ENCODE assay signal across 13 mouse cellular contexts in genomic region chr15:98181856-98182570, GRCm38 (mm10). TPM values are rescaled to one million over a fixed set of nuclear protein-coding genes. Genes with fewer than 3 reads are reported as not detected.
DNase-seq lines count a peak whose midpoint lies in the region; ATAC-seq and TF ChIP-seq lines count a peak whose summit lies in the region.
"Had no signal": no experiment of that assay in that cellular context is flagged by ENCODE, and none has a peak within 500 bp of the region (broad histone marks: within the 10 kb centered on the region; RNA-seq: fewer than 3 reads in every experiment).

No protein-coding gene starts in this region.

- TF ChIP-seq CTCF in forebrain, postnatal 0 days (IDR thresholded peaks at IDR 0.05; ENCODE audit: low read depth): no peak

- H3K4me3 ChIP-seq in heart, embryonic 14.5 days (ENCODE audit: control insufficient read depth in 1 of 2, insufficient read depth in 1 of 2, low read depth in 1 of 2, low read length in 2 of 2): peak overlapping the region in 1 of 2 experiments; percentile 46; a peak in 1 of 4 replicates
- no peak overlapping the region for H3K4me3 ChIP-seq in midbrain, embryonic 14.5 days (replicated peaks; ENCODE audit: low read depth, low read length)
- no peak overlapping the region for H3K4me3 ChIP-seq in midbrain, embryonic 11.5 days (ENCODE audit: low read depth, low read length)
- H3K4me3 ChIP-seq in forebrain, postnatal 0 days (ENCODE audit: low read depth, low read length): no peak overlapping the region
- H3K4me3 ChIP-seq in stomach, embryonic 16.5 days (replicated peaks; ENCODE audit: low read length): no peak overlapping the region

- peak overlapping the region in 1 of 2 experiments; percentile 94; a peak in 1 of 4 replicates for H3K27ac ChIP-seq in heart, embryonic 14.5 days (replicated peaks in 1 of 2; ENCODE audit: control insufficient read depth in 1 of 2, insufficient read depth in 1 of 2, low read depth in 2 of 2, low read length in 2 of 2)
- no peak overlapping the region for H3K27ac ChIP-seq in midbrain, embryonic 14.5 days (replicated peaks; ENCODE audit: low read depth, low read length)
- H3K27ac ChIP-seq in midbrain, embryonic 11.5 days (ENCODE audit: low read depth, low read length): no peak overlapping the region
- H3K27ac ChIP-seq in forebrain, postnatal 0 days (ENCODE audit: low read depth, low read length): no peak overlapping the region
- H3K27ac ChIP-seq in stomach, embryonic 16.5 days (ENCODE audit: low read length): no peak overlapping the region
- H3K27ac ChIP-seq: embryonic facial prominence, embryonic 12.5 days had no signal

- DNase-seq in heart, adult 8-10 months (ENCODE audit: low spot score): no peak
- DNase-seq in midbrain, embryonic 14.5 days: no peak
- no peak for DNase-seq in midbrain, embryonic 11.5 days (ENCODE audit: low spot score, missing footprints)
- DNase-seq in forebrain, postnatal 0 days: no peak
- no peak for DNase-seq in right cerebral cortex, postnatal 14 days

- no peaks in the 10 kb centered on the region for H3K27me3 ChIP-seq in heart, embryonic 14.5 days (ENCODE audit: control insufficient read depth, insufficient read depth, low read length)
- no peaks in the 10 kb centered on the region; the same call in 1 of the 2 replicates for H3K27me3 ChIP-seq in midbrain, embryonic 14.5 days (ENCODE audit: control insufficient read depth, insufficient read depth, low read length)
- no peaks in the 10 kb centered on the region for H3K27me3 ChIP-seq in midbrain, embryonic 11.5 days (ENCODE audit: control insufficient read depth, insufficient read depth, low read length)
- H3K27me3 ChIP-seq in forebrain, postnatal 0 days (ENCODE audit: insufficient read depth, low read length): no peaks in the 10 kb centered on the region
- no peaks in the 10 kb centered on the region for H3K27me3 ChIP-seq in stomach, embryonic 16.5 days (ENCODE audit: control insufficient read depth, insufficient read depth, low read length)

- H3K9ac ChIP-seq in heart, embryonic 14.5 days (ENCODE audit: low read length): peak overlapping the region; percentile 41
- no peak overlapping the region for H3K9ac ChIP-seq in midbrain, embryonic 14.5 days (replicated peaks; ENCODE audit: low read length)
- no peak overlapping the region for H3K9ac ChIP-seq in midbrain, embryonic 11.5 days (ENCODE audit: low read length)
- H3K9ac ChIP-seq in forebrain, postnatal 0 days: no peak overlapping the region
- no peak overlapping the region for H3K9ac ChIP-seq in stomach, embryonic 16.5 days (ENCODE audit: low read length)

- H3K9me3 ChIP-seq in heart, embryonic 14.5 days (ENCODE audit: control insufficient read depth, low read length): no peaks in the 10 kb centered on the region
- H3K9me3 ChIP-seq in midbrain, embryonic 14.5 days (ENCODE audit: control insufficient read depth, low read length): no peaks in the 10 kb centered on the region
- no peaks in the 10 kb centered on the region for H3K9me3 ChIP-seq in midbrain, embryonic 11.5 days (ENCODE audit: control insufficient read depth, low read length)
- H3K9me3 ChIP-seq in forebrain, postnatal 0 days (ENCODE audit: low read length): no peaks in the 10 kb centered on the region
- no peaks in the 10 kb centered on the region for H3K9me3 ChIP-seq in stomach, embryonic 16.5 days (replicated peaks; ENCODE audit: control insufficient read depth, low read length)
- H3K9me3 ChIP-seq: embryonic facial prominence, embryonic 12.5 days had no signal

- peak overlapping the region; percentile 84 for H3K4me2 ChIP-seq in heart, embryonic 14.5 days (ENCODE audit: low read length)
- H3K4me2 ChIP-seq in midbrain, embryonic 14.5 days (ENCODE audit: low read length): peak overlapping the region; percentile 82; the same call in 1 of the 2 replicates
- H3K4me2 ChIP-seq in midbrain, embryonic 11.5 days: no peak overlapping the region; the same call in 1 of the 2 replicates
- H3K4me2 ChIP-seq in forebrain, postnatal 0 days (ENCODE audit: low read depth): peak overlapping the region; percentile 63; the same call in 1 of the 2 replicates
- peak overlapping the region; percentile 74; the same call in 1 of the 2 replicates for H3K4me2 ChIP-seq in stomach, embryonic 16.5 days (ENCODE audit: low read depth, low read length)

- peaks cover 6 to 15% of the 10 kb centered on the region in 2 experiments for H3K4me1 ChIP-seq in heart, embryonic 14.5 days (ENCODE audit: control insufficient read depth in 2 of 2, insufficient read depth in 2 of 2, low read length in 2 of 2)
- H3K4me1 ChIP-seq in midbrain, embryonic 14.5 days (ENCODE audit: control insufficient read depth, insufficient read depth, low read length): 0 out of 2 replicates have a peak, but pooled peaks cover 5% of the 10 kb centered on the region
- no peaks in the 10 kb centered on the region for H3K4me1 ChIP-seq in midbrain, embryonic 11.5 days (ENCODE audit: control insufficient read depth, insufficient read depth, low read length)
- H3K4me1 ChIP-seq in forebrain, postnatal 0 days (ENCODE audit: insufficient read depth): no peaks in the 10 kb centered on the region
- peaks cover 4% of the 10 kb centered on the region; the same call in 1 of the 2 replicates for H3K4me1 ChIP-seq in stomach, embryonic 16.5 days (ENCODE audit: control insufficient read depth, insufficient read depth, low read length)
- H3K4me1 ChIP-seq: embryonic facial prominence, embryonic 12.5 days had no signal

- 55% methylated on average over 12 of the region's 12 CpGs for WGBS in heart, embryonic 14.5 days
- 75% methylated on average over 12 of the region's 12 CpGs for WGBS in midbrain, embryonic 14.5 days
- WGBS in midbrain, embryonic 11.5 days: 71% methylated on average over 12 of the region's 12 CpGs
- WGBS in forebrain, postnatal 0 days: 73% methylated on average over 12 of the region's 12 CpGs
- WGBS in stomach, embryonic 16.5 days: 63% methylated on average over 12 of the region's 12 CpGs

- H3K36me3 ChIP-seq in heart, embryonic 14.5 days (ENCODE audit: control insufficient read depth, insufficient read depth, low read length): no peaks in the 10 kb centered on the region
- no peaks in the 10 kb centered on the region for H3K36me3 ChIP-seq in midbrain, embryonic 14.5 days (ENCODE audit: control insufficient read depth, insufficient read depth, low read length)
- no peaks in the 10 kb centered on the region for H3K36me3 ChIP-seq in midbrain, embryonic 11.5 days (ENCODE audit: control insufficient read depth, insufficient read depth, low read length)
- no peaks in the 10 kb centered on the region for H3K36me3 ChIP-seq in forebrain, postnatal 0 days (ENCODE audit: insufficient read depth)
- no peaks in the 10 kb centered on the region for H3K36me3 ChIP-seq in stomach, embryonic 16.5 days (ENCODE audit: control insufficient read depth, insufficient read depth, low read length)
- H3K36me3 ChIP-seq: embryonic facial prominence, embryonic 12.5 days had no signal

- no peak for ATAC-seq in heart, embryonic 14.5 days (ENCODE audit: insufficient number of reproducible peaks, insufficient read depth, low FRiP score, low read depth)
- ATAC-seq in midbrain, embryonic 14.5 days (ENCODE audit: low FRiP score, low TSS enrichment): no peak
- ATAC-seq in midbrain, embryonic 11.5 days (ENCODE audit: low FRiP score): no peak
- no peak for ATAC-seq in forebrain, postnatal 0 days
- no peak for ATAC-seq in stomach, embryonic 16.5 days (ENCODE audit: insufficient read depth, low FRiP score)

RNA-seq across cellular contexts. Expression of gene Olfr288, which starts 13.3 kb away (rescaled TPM):
- polyA plus RNA-seq in heart, embryonic 14.5 days (2014; fragmentation: Nextera tagmentation; extraction: Ambion mirVana): not detected in 2 replicates
- total RNA-seq in heart, adult 8-10 months (2022): not detected
- not detected in 2 replicates for polyA plus RNA-seq in midbrain, embryonic 14.5 days (2014; fragmentation: Nextera tagmentation; extraction: Ambion mirVana)
- not detected in 2 replicates for polyA plus RNA-seq in midbrain, embryonic 11.5 days (2014; fragmentation: Nextera tagmentation; extraction: Ambion mirVana)
- not detected in 2 replicates for total RNA-seq in forebrain, postnatal 0 days (2014; rRNA removed)
- polyA plus RNA-seq in forebrain, postnatal 0 days (2015; fragmentation: Nextera tagmentation; extraction: Ambion mirVana): 0.10 TPM in 1 of 2 replicates, not detected in the other
- polyA plus RNA-seq in stomach, embryonic 16.5 days (2015; fragmentation: Nextera tagmentation; extraction: Ambion mirVana): not detected in 2 replicates
- total RNA-seq: adrenal gland, postnatal 14 days; ES-E14; hematopoietic stem cell, adult 5-6 weeks; left cerebral cortex, postnatal 25 days had no signal
- polyA plus RNA-seq: embryonic facial prominence, embryonic 12.5 days; thymus, postnatal 0 days had no signal

RNA-seq across cellular contexts. Expression of gene Ccdc184, which starts 15.1 kb away (rescaled TPM):
- 1.1 and 1.3 TPM in 2 replicates for polyA plus RNA-seq in heart, embryonic 14.5 days (2014; fragmentation: Nextera tagmentation; extraction: Ambion mirVana)
- under 1 TPM; 0.41 to 0.84 (median 0.66) TPM for total RNA-seq in heart, adult 8-10 months (2022)
- polyA plus RNA-seq in midbrain, embryonic 14.5 days (2014; fragmentation: Nextera tagmentation; extraction: Ambion mirVana): 98.5 and 102 TPM in 2 replicates
- polyA plus RNA-seq in midbrain, embryonic 11.5 days (2014; fragmentation: Nextera tagmentation; extraction: Ambion mirVana): 12.7 TPM in 2 replicates
- 50.7 and 66.0 TPM in 2 replicates for total RNA-seq in forebrain, postnatal 0 days (2014; rRNA removed)
- polyA plus RNA-seq in forebrain, postnatal 0 days (2015; fragmentation: Nextera tagmentation; extraction: Ambion mirVana): 56.3 and 68.9 TPM in 2 replicates
- 1.7 and 1.9 TPM in 2 replicates for polyA plus RNA-seq in stomach, embryonic 16.5 days (2015; fragmentation: Nextera tagmentation; extraction: Ambion mirVana)

RNA-seq across cellular contexts. Expression of gene Asb8, which starts 16.6 kb away (rescaled TPM):
- 109 and 111 TPM in 2 replicates for polyA plus RNA-seq in heart, embryonic 14.5 days (2014; fragmentation: Nextera tagmentation; extraction: Ambion mirVana)
- total RNA-seq in heart, adult 8-10 months (2022): 100 to 1,000 TPM; 116 to 127 (median 119) TPM
- 65.9 and 71.8 TPM in 2 replicates for polyA plus RNA-seq in midbrain, embryonic 14.5 days (2014; fragmentation: Nextera tagmentation; extraction: Ambion mirVana)
- polyA plus RNA-seq in midbrain, embryonic 11.5 days (2014; fragmentation: Nextera tagmentation; extraction: Ambion mirVana): 44.4 and 49.4 TPM in 2 replicates
- 46.3 and 56.9 TPM in 2 replicates for total RNA-seq in forebrain, postnatal 0 days (2014; rRNA removed)
- 36.5 and 46.8 TPM in 2 replicates for polyA plus RNA-seq in forebrain, postnatal 0 days (2015; fragmentation: Nextera tagmentation; extraction: Ambion mirVana)
- 45.8 and 46.4 TPM in 2 replicates for polyA plus RNA-seq in stomach, embryonic 16.5 days (2015; fragmentation: Nextera tagmentation; extraction: Ambion mirVana)

RNA-seq across cellular contexts. Expression of gene Gm44579, which starts 38.8 kb away (rescaled TPM):
- polyA plus RNA-seq in heart, embryonic 14.5 days (2014; fragmentation: Nextera tagmentation; extraction: Ambion mirVana): not detected in 2 replicates
- total RNA-seq in heart, adult 8-10 months (2022): not detected
- polyA plus RNA-seq in midbrain, embryonic 14.5 days (2014; fragmentation: Nextera tagmentation; extraction: Ambion mirVana): not detected in 2 replicates
- not detected in 2 replicates for polyA plus RNA-seq in midbrain, embryonic 11.5 days (2014; fragmentation: Nextera tagmentation; extraction: Ambion mirVana)
- total RNA-seq in forebrain, postnatal 0 days (2014; rRNA removed): 0.08 and 0.29 TPM in 2 replicates
- 0.15 TPM in 1 of 2 replicates, not detected in the other for polyA plus RNA-seq in forebrain, postnatal 0 days (2015; fragmentation: Nextera tagmentation; extraction: Ambion mirVana)
- polyA plus RNA-seq in stomach, embryonic 16.5 days (2015; fragmentation: Nextera tagmentation; extraction: Ambion mirVana): not detected in 2 replicates
- total RNA-seq: adrenal gland, postnatal 14 days; ES-E14; hematopoietic stem cell, adult 5-6 weeks; left cerebral cortex, postnatal 25 days had no signal
- polyA plus RNA-seq: embryonic facial prominence, embryonic 12.5 days; thymus, postnatal 0 days had no signal

RNA-seq across cellular contexts. Expression of gene Olfr287, which starts 38.8 kb away (rescaled TPM):
- polyA plus RNA-seq in heart, embryonic 14.5 days (2014; fragmentation: Nextera tagmentation; extraction: Ambion mirVana): not detected in 2 replicates
- total RNA-seq in heart, adult 8-10 months (2022): not detected
- 0.17 TPM in 1 of 2 replicates, not detected in the other for polyA plus RNA-seq in midbrain, embryonic 14.5 days (2014; fragmentation: Nextera tagmentation; extraction: Ambion mirVana)
- polyA plus RNA-seq in midbrain, embryonic 11.5 days (2014; fragmentation: Nextera tagmentation; extraction: Ambion mirVana): not detected in 2 replicates
- 0.15 and 0.24 TPM in 2 replicates for total RNA-seq in forebrain, postnatal 0 days (2014; rRNA removed)
- 0.25 and 0.45 TPM in 2 replicates for polyA plus RNA-seq in forebrain, postnatal 0 days (2015; fragmentation: Nextera tagmentation; extraction: Ambion mirVana)
- not detected in 2 replicates for polyA plus RNA-seq in stomach, embryonic 16.5 days (2015; fragmentation: Nextera tagmentation; extraction: Ambion mirVana)
- total RNA-seq: adrenal gland, postnatal 14 days; ES-E14; hematopoietic stem cell, adult 5-6 weeks had no signal
- polyA plus RNA-seq: embryonic facial prominence, embryonic 12.5 days; thymus, postnatal 0 days had no signal
